Mouse (Mus musculus) skeletal muscle tissue, postnatal 0 days (tissue): ENCODE measurements around the gene Rhod. TPM values are rescaled to one million over a fixed set of nuclear protein-coding genes. Genes with fewer than 3 reads are reported as not detected.

Experiments used
- polyA plus RNA-seq: library from polyadenylated mRNA; unstranded; fragments of >200 nt; fragmentation: Nextera tagmentation; extraction: Ambion mirVana; gene quantifications from 2 replicates; pipeline ENCODE4 v1.2.1, GENCODE M21; 2015

The Rhod gene
- polyA plus RNA-seq, result 7.7 and 8.7 TPM in 2 replicates

GRCm38 (mm10) chr19:4439161-4439801, at the start of gene Rhod:
Gene Rhod, minus strand, starts transcription at chr19:4439432.

GRCm38 (mm10) chr19:4477345-4478189, 38.3 kb upstream of the Rhod start, which contains the start of gene Syt12:
Gene Syt12, minus strand, starts transcription at chr19:4477447.

GRCm38 (mm10) chr19:4397798-4398629, 41.2 kb downstream of the Rhod start, which contains the start of gene Kdm2a:
Gene Kdm2a, minus strand, starts transcription at chr19:4398285.

Other genes starting within 250 kb of the Rhod start
- gene Tbc1d10c, start 248.1 kb downstream of the Rhod start, polyA plus RNA-seq, result 5.1 and 6.7 TPM in 2 replicates
- 660 and 721 TPM in 2 replicates for gene Ppp1ca, start 247.4 kb downstream of the Rhod start, polyA plus RNA-seq
- gene Rad9a, start 237.8 kb downstream of the Rhod start, polyA plus RNA-seq, result 10.2 and 10.8 TPM in 2 replicates
- 0.51 and 0.85 TPM in 2 replicates for gene Clcf1, start 225.2 kb downstream of the Rhod start, polyA plus RNA-seq
- not detected in 2 replicates for gene AC109138.7, start 225.1 kb downstream of the Rhod start, polyA plus RNA-seq
- 35.0 and 37.0 TPM in 2 replicates for gene Pold4, start 207.5 kb downstream of the Rhod start, polyA plus RNA-seq
- 1.6 and 3.1 TPM in 2 replicates for gene Ssh3, start 170.3 kb downstream of the Rhod start, polyA plus RNA-seq
- gene Ankrd13d, start 156.3 kb downstream of the Rhod start, polyA plus RNA-seq, result 0.84 and 0.95 TPM in 2 replicates
- 6.6 and 7.6 TPM in 2 replicates for gene Grk2, start 133.2 kb downstream of the Rhod start, polyA plus RNA-seq
- gene Kdm2a, start 41.1 kb downstream of the Rhod start, polyA plus RNA-seq, result 16.5 and 17.4 TPM in 2 replicates
- gene Syt12, start 38.0 kb upstream of the Rhod start, polyA plus RNA-seq, result 0.50 and 1.0 TPM in 2 replicates
- gene 2010003K11Rik, start 59.2 kb upstream of the Rhod start, polyA plus RNA-seq, result 1.4 TPM in 1 of 2 replicates, not detected in the other
- gene Pcx, start 71.0 kb upstream of the Rhod start, polyA plus RNA-seq, result 9.7 and 61.0 TPM in 2 replicates
- 1.9 and 2.0 TPM in 2 replicates for gene Lrfn4, start 176.2 kb upstream of the Rhod start, polyA plus RNA-seq
- 24.3 and 24.4 TPM in 2 replicates for gene Rce1, start 186.2 kb upstream of the Rhod start, polyA plus RNA-seq